Comparison of ENCODE assay signal across 15 mouse cellular contexts in the genomic region with DNA sequence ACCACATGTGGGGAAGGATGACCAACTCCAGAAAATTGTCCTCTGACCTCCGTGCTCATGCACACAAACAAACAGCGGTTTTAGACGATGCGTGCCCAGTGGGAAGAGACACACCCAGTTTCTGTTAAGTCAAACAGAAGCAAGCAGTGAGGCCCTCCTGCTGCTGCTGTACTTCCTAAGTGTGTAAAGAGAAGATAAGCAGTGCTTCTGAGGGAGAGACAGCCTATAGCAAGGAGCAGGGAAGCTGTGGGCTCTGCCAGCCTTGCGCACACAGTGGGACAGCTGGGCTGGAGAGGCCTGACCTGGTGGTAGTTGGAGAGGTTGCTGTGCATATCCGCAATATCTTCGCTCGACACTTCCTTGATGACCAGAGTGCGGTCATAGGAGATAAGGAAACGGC. TPM values are rescaled to one million over a fixed set of nuclear protein-coding genes. Genes with fewer than 3 reads are reported as not detected.
DNase-seq lines count a peak whose midpoint lies in the region; ATAC-seq lines count a peak whose summit lies in the region.
"Had no signal": no experiment of that assay in that cellular context is flagged by ENCODE, and none has a peak within 500 bp of the region (broad histone marks: within the 10 kb centered on the region; RNA-seq: fewer than 3 reads in every experiment).

No protein-coding gene starts in this region.

- no peak overlapping the region for H3K4me3 ChIP-seq in kidney, embryonic 15.5 days (replicated peaks)
- H3K4me3 ChIP-seq in intestine, embryonic 16.5 days (ENCODE audit: low read length): no peak overlapping the region
- no peak overlapping the region for H3K4me3 ChIP-seq in limb, embryonic 10.5 days
- H3K4me3 ChIP-seq: midbrain, embryonic 13.5 days had no signal

- H3K9me3 ChIP-seq in kidney, embryonic 15.5 days (replicated peaks): no peaks in the 10 kb centered on the region
- no peaks in the 10 kb centered on the region for H3K9me3 ChIP-seq in intestine, embryonic 16.5 days (ENCODE audit: control insufficient read depth, low read length)
- no peaks in the 10 kb centered on the region for H3K9me3 ChIP-seq in limb, embryonic 10.5 days (replicated peaks)
- H3K9me3 ChIP-seq: midbrain, embryonic 13.5 days had no signal

- H3K27me3 ChIP-seq in kidney, embryonic 15.5 days: no peaks in the 10 kb centered on the region
- H3K27me3 ChIP-seq in intestine, embryonic 16.5 days (replicated peaks; ENCODE audit: control insufficient read depth, insufficient read depth, low read length): no peaks in the 10 kb centered on the region
- H3K27me3 ChIP-seq in limb, embryonic 10.5 days (ENCODE audit: low read depth, poor library complexity, severe bottlenecking): no peaks in the 10 kb centered on the region
- H3K27me3 ChIP-seq: midbrain, embryonic 13.5 days had no signal

- H3K9ac ChIP-seq in kidney, embryonic 15.5 days: no peak overlapping the region
- no peak overlapping the region; the same call in 1 of the 2 replicates for H3K9ac ChIP-seq in intestine, embryonic 16.5 days (ENCODE audit: low read depth, low read length)
- H3K9ac ChIP-seq: midbrain, embryonic 13.5 days had no signal

- ATAC-seq in kidney, embryonic 15.5 days (replicated peaks; ENCODE audit: low FRiP score): peak; percentile 74
- peak; percentile 85 for ATAC-seq in intestine, embryonic 16.5 days
- ATAC-seq in megakaryocyte progenitor cell, adult 5-6 weeks (replicated peaks; ENCODE audit: poor library complexity): peak; percentile 88
- ATAC-seq: hindbrain, postnatal 0 days; midbrain, embryonic 13.5 days had no signal

- no peak overlapping the region for H3K27ac ChIP-seq in kidney, embryonic 15.5 days
- no peak overlapping the region for H3K27ac ChIP-seq in intestine, embryonic 16.5 days (ENCODE audit: low read length)
- no peak overlapping the region for H3K27ac ChIP-seq in limb, embryonic 10.5 days
- H3K27ac ChIP-seq: hindbrain, postnatal 0 days; midbrain, embryonic 13.5 days had no signal

- H3K36me3 ChIP-seq in kidney, embryonic 15.5 days: peaks cover 77% of the 10 kb centered on the region
- peaks cover 14% of the 10 kb centered on the region; the same call in 1 of the 2 replicates for H3K36me3 ChIP-seq in intestine, embryonic 16.5 days (ENCODE audit: control insufficient read depth, insufficient read depth, low read length)
- peaks cover 85% of the 10 kb centered on the region for H3K36me3 ChIP-seq in limb, embryonic 10.5 days

- no peak for DNase-seq in kidney, postnatal 36 days
- peak; percentile 48 for DNase-seq in R1 (ENCODE audit: low read depth, low spot score)
- no peak for DNase-seq in embryo, embryonic 10 days (ENCODE audit: low spot score)
- DNase-seq in limb, embryonic 10.5 days (ENCODE audit: low spot score): no peak
- DNase-seq in kidney, adult 8-10 months: no peak
- DNase-seq: B cell, adult 2 months; cerebellum, adult 11-12 months; gastrocnemius, postnatal 10 days; kidney, postnatal 10 days; thymus, adult 18-20 months had no signal

- 88% methylated on average over 10 of the region's 10 CpGs for WGBS in kidney, embryonic 15.5 days
- WGBS in intestine, embryonic 16.5 days: 71% methylated on average over 10 of the region's 10 CpGs
- WGBS in limb, embryonic 10.5 days: 95% methylated on average over 10 of the region's 10 CpGs

- no peak overlapping the region for H3K4me2 ChIP-seq in kidney, embryonic 15.5 days
- H3K4me2 ChIP-seq in intestine, embryonic 16.5 days (ENCODE audit: low read depth, low read length): no peak overlapping the region
- H3K4me2 ChIP-seq: midbrain, embryonic 13.5 days had no signal

- peaks cover 12% of the 10 kb centered on the region for H3K4me1 ChIP-seq in kidney, embryonic 15.5 days
- H3K4me1 ChIP-seq in intestine, embryonic 16.5 days (ENCODE audit: control insufficient read depth, insufficient read depth, low read length): peaks cover 3% of the 10 kb centered on the region; the same call in 1 of the 2 replicates
- peaks cover 7% of the 10 kb centered on the region for H3K4me1 ChIP-seq in limb, embryonic 10.5 days

RNA-seq across cellular contexts. Expression of a gene that starts 6.0 kb away (rescaled TPM):
- polyA plus RNA-seq in kidney, embryonic 15.5 days (2015; fragmentation: Nextera tagmentation; extraction: Ambion mirVana): 41.1 and 43.5 TPM in 2 replicates
- polyA plus RNA-seq in intestine, embryonic 16.5 days (2015; fragmentation: Nextera tagmentation; extraction: Ambion mirVana): 40.3 and 44.5 TPM in 2 replicates
- 9.7 and 11.2 TPM in 2 replicates for total RNA-seq in megakaryocyte progenitor cell, adult 5-6 weeks (2015)
- total RNA-seq in megakaryocyte progenitor cell, adult 5-6 weeks (2017): 11.4 and 12.1 TPM in 2 replicates
- polyA plus RNA-seq in limb, embryonic 10.5 days (2016; fragmentation: Nextera tagmentation; extraction: Ambion mirVana): 25.0 and 27.8 TPM in 2 replicates

RNA-seq across cellular contexts. Expression of a gene that starts 9.8 kb away (rescaled TPM):
- polyA plus RNA-seq in kidney, embryonic 15.5 days (2015; fragmentation: Nextera tagmentation; extraction: Ambion mirVana): 100 and 129 TPM in 2 replicates
- polyA plus RNA-seq in intestine, embryonic 16.5 days (2015; fragmentation: Nextera tagmentation; extraction: Ambion mirVana): 54.4 and 56.9 TPM in 2 replicates
- total RNA-seq in megakaryocyte progenitor cell, adult 5-6 weeks (2015): 23.8 and 28.0 TPM in 2 replicates
- total RNA-seq in megakaryocyte progenitor cell, adult 5-6 weeks (2017): 18.0 and 19.3 TPM in 2 replicates
- polyA plus RNA-seq in limb, embryonic 10.5 days (2016; fragmentation: Nextera tagmentation; extraction: Ambion mirVana): 91.4 and 122 TPM in 2 replicates

RNA-seq across cellular contexts. Expression of a gene that starts 15.5 kb away (rescaled TPM):
- 40.6 and 52.6 TPM in 2 replicates for polyA plus RNA-seq in kidney, embryonic 15.5 days (2015; fragmentation: Nextera tagmentation; extraction: Ambion mirVana)
- 44.7 and 46.3 TPM in 2 replicates for polyA plus RNA-seq in intestine, embryonic 16.5 days (2015; fragmentation: Nextera tagmentation; extraction: Ambion mirVana)
- total RNA-seq in megakaryocyte progenitor cell, adult 5-6 weeks (2015): 1.7 and 3.1 TPM in 2 replicates
- 3.0 and 5.3 TPM in 2 replicates for total RNA-seq in megakaryocyte progenitor cell, adult 5-6 weeks (2017)
- polyA plus RNA-seq in limb, embryonic 10.5 days (2016; fragmentation: Nextera tagmentation; extraction: Ambion mirVana): 25.8 and 36.3 TPM in 2 replicates

RNA-seq across cellular contexts. Expression of a gene that starts 24.9 kb away (rescaled TPM):
- 3.1 and 3.3 TPM in 2 replicates for polyA plus RNA-seq in kidney, embryonic 15.5 days (2015; fragmentation: Nextera tagmentation; extraction: Ambion mirVana)
- polyA plus RNA-seq in intestine, embryonic 16.5 days (2015; fragmentation: Nextera tagmentation; extraction: Ambion mirVana): 1.0 and 1.1 TPM in 2 replicates
- not detected in 2 replicates for total RNA-seq in megakaryocyte progenitor cell, adult 5-6 weeks (2015)
- total RNA-seq in megakaryocyte progenitor cell, adult 5-6 weeks (2017): 0.84 and 0.87 TPM in 2 replicates
- 3.4 and 4.1 TPM in 2 replicates for polyA plus RNA-seq in limb, embryonic 10.5 days (2016; fragmentation: Nextera tagmentation; extraction: Ambion mirVana)

RNA-seq across cellular contexts. Expression of a gene that starts 40.3 kb away (rescaled TPM):
- 7.5 and 7.7 TPM in 2 replicates for polyA plus RNA-seq in kidney, embryonic 15.5 days (2015; fragmentation: Nextera tagmentation; extraction: Ambion mirVana)
- polyA plus RNA-seq in intestine, embryonic 16.5 days (2015; fragmentation: Nextera tagmentation; extraction: Ambion mirVana): 65.6 and 66.7 TPM in 2 replicates
- total RNA-seq in megakaryocyte progenitor cell, adult 5-6 weeks (2015): 212 and 219 TPM in 2 replicates
- 122 and 139 TPM in 2 replicates for total RNA-seq in megakaryocyte progenitor cell, adult 5-6 weeks (2017)
- polyA plus RNA-seq in limb, embryonic 10.5 days (2016; fragmentation: Nextera tagmentation; extraction: Ambion mirVana): 2.8 and 3.4 TPM in 2 replicates
